Mouse (Mus musculus): Measurements from ENCODE around the gene Trim32.

The Trim32 gene

DNA sequence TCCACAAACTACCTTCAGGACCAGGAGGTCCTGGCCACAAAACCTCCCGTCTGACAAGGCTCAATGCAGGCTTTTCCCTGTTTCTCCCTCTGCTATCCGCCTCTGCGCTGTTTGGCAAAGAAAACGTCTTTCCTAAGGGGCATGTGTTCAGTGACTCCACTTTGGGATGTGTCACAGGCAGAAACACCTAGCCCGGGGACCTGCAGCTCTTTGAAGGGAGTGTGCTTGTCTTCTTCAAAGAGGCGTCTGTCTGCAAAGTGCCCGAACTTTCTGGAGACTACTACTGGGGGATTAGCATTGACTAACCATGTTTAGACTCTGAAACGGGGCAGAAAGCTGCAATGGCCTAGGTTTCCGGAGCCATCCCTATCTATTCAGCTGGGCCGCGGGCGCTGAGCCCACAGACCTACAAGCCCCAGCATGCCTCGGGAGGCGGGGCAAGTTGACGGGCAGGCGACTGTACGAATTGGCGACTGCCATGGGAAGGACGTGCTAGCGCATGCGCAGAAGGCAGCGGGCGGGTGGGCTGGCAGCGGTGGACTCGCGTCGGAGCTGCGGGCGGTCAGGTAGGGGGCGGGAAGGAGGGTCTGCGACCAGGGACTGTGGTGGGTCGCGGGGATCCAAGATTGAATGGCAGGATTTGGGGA, at the start of gene Trim32:
Gene Trim32 (plus strand): TSS at position 483 of the 647 bp plus-strand sequence.
- peak; percentile 88 for DNase-seq (ENCODE audit: low spot score)

DNA sequence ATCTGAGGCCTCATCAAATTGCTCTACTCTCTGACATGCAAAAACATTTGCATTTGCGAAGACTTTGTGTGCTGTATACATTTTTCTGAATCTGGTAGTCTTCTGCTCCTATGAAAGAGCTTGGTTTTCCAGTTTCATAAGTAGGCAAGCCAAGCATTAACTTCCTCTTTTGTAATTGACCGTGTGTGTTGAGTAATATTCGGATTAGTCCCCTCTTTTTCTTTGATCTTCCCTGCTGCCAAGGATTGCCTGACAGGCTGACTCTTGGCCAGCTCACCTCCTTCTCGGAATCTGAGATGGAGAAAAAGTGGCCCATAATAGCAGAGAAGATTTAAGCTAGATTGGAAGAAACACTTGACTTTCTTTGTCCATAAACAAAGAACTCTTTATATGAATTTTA, 39.3 kb upstream of the Trim32 start:
- DNase-seq (ENCODE audit: low spot score) = no peak

DNA sequence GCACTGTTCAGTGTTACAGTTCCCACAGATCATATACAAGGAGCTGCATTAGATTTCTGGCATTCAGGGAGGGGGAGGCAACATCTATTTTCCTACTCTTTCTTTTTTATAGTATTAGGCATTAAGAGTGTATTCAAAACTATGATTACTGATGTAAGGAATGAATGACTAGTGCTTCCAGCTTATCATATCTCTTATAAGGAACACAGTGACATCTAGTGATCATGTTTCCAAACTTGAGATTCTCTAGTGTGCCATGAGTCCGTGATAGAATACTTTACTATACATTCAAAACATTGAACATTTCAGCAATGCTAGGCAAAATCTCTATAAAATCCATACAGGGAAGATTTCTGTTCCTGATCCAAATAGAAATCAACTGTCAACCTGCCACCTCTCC, 24.5 kb upstream of the Trim32 start:
- no peak for DNase-seq (ENCODE audit: low spot score)

DNA sequence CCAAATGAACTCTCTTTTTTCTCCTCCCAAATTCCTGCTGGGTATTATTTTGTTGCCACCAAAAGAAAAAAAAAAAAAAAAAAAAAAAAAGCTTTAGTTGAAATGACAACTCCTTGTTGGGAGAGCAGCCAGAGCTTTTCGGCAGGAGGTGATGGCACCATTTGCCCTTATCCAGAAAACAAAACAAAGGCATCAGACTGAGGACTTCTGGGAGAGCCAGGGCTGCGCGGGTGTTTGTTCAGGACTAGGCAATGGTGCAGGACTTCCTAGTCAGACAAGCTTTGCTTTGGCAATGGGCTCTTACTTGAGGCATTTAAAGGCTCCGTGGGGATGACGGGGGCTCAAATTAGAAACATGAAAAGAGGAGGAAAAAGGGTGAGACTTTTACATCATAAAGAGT, 17.8 kb upstream of the Trim32 start:
- DNase-seq (ENCODE audit: low spot score) = no peak

DNA sequence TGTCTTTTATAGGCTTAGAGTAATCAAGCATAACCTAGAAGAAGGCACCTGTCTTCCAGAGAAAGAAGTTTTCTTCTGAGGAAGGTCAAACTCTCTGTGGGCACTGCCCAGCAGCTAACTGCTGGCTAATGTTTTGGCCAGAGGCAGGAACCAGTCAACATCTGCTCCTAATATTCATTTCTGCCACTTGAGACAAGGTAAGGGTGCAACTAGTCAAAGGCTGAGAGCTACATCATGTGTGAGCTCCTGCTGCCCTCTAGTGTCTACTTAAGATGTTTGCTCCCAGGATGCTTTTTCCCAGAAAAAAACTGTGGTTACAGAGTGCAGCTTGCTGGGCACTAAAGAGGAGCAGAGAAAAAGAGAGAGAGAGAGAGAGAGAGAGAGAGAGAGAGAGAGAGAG, 15.0 kb upstream of the Trim32 start:
- DNase-seq (ENCODE audit: low spot score) = no peak

DNA sequence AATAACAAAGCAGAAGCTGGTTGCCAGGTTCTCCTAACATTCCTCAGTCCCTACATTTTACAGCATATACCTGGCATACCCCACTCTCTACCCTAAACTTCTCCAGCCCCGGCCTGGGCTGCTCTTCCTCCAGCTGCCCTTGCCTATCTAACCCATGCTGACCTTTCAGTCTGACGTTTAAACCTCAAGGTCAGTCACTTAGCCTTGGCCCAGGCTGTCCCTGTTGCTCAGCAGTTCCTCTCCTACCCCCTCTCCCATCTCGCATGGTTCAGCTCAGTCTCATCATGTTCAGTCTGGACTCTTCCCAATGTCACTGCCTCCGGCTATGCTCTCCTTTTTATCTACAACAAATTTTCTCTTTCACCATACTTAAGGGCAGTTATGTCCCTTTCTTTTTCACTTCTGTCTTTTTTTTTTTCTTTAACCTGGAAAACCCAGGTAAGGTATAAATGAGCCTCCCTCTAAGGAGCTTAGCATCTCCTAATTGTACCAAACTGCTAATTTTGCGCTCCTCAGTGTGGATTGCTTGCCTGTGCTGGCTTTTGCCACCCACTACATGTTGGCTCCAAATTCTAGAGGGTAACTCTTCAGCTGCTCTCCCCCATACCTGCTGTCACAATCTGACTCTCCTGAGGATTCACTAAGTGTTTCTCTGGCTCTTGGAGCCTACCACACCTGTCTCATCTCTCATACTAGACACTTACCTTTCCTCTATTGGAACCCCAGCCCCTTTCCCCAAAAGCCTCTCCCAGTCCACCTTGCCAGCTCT, 10.0 kb upstream of the Trim32 start:
- DNase-seq (ENCODE audit: low spot score) = no peak

DNA sequence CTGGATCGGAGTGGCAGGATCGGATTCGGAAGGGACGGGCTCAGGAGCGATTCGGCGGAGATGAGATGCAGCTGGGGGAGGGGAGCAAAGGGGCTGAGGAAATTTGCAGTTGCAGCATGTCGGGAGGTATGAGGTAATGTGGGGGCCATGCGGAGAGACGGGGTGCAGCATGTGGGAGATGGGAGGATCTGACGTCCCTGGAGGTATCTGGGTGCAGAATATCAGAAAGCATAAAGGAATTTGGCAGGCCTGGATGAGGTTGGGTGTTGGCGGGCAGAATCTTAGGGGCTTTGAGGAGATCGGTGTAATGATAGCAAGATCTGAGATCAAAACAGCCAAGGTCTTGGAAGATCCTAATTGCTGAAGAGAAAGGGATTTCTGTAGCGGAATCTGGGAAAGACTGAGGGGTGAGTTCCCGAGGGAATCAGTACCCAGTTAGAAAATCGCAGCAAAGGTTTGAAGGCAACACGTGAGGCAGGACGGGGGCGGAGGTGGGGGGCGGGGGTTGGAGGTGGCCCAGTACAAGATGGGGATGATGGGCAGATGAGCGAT, 441 bp downstream of the Trim32 start:
- DNase-seq (ENCODE audit: low spot score) = no peak

DNA sequence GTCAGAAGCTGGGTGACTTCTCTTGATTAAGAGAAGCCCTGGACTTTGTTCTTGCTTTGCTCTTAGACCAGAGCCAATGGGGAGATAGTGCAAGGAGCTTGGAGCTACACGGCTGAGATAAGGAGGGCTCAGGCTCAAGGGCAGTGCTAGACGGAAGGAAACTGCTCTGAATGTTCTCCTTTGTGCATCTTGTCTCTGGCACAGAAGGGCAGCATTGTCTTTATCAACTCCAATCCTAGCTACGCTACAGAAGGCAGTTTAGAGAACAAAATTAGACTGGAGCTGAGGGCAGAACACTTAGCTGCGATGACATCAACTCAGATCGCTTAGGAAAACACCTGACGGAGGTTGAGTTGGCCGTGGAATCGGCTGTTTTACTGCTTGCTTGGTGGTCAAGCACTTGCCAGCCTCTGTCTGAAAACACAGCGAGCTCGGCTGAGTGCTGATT, 2.4 kb downstream of the Trim32 start:
- no peak for DNase-seq (ENCODE audit: low spot score)

DNA sequence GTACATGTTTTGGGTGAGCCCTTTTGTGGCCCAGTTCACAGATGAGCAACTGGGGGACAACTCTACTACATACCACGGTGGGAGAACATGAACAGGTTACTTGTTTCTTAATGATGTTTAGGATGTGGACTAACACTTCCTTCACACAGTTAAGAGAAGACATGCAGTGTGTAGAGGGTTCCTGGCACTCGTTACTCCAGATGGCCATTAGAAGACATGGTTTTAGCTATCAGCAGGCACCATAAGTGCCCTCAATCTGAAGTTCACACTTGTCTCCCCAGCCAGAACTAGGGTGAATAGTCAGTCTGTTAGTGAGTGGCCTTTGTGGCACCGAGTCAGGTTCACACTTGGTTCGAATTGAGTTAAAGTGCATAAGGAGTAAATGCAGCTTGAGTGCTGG, 3.3 kb downstream of the Trim32 start:
- DNase-seq (ENCODE audit: low spot score) = no peak

DNA sequence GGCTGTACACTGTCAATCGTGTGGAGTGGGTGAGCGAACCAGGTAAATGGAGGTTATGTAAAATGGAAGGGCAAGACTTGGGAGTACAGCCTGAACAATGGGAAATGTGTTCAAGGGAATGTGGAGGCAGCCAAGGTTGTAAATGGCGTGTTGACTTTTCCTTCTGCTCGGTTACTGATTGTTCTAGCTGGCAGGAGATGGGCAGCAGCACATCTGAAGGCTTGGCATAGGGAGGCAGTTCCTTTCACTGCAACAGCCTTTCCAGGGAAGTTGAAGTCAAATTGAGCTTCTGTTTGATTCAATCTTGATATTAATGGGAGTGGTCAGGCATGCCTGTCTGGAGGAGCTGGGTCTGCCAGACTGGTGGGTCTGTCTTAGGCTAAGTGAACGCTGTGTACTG, 5.5 kb downstream of the Trim32 start:
- DNase-seq (ENCODE audit: low spot score) = no peak

DNA sequence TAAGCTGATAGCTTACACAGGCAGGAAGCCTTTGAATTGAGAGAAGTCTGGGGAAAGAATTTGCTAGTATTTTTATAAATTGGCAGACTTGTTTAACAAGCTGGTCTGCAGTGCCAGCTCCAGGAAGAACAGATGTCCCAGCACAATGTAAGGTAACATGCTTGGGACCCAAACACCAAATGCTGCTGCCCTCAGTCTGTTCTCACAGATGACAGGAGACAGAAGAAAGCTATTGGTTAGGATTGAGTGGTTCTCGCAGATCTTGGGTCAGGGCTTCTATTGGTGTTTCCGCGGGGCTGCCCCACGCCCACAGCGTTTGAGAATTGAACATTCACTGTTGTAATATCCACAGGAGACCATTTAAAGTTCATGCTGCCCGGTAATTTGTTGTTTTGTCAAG, 6.1 kb downstream of the Trim32 start:
- DNase-seq (ENCODE audit: low spot score) = no peak

DNA sequence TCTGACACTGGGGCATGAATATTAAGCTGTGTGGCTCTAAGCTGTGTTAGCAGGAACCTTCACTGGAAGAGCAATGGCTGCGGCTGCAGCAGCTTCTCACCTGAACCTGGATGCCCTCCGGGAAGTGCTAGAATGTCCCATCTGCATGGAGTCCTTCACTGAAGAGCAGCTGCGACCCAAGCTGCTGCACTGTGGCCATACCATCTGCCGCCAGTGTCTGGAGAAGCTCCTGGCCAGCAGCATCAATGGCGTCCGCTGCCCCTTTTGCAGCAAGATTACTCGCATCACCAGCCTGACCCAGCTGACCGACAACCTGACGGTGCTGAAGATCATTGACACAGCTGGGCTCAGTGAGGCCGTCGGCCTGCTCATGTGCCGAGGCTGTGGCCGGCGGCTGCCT, 8.3 kb downstream of the Trim32 start:
- DNase-seq (ENCODE audit: low spot score) = no peak

DNA sequence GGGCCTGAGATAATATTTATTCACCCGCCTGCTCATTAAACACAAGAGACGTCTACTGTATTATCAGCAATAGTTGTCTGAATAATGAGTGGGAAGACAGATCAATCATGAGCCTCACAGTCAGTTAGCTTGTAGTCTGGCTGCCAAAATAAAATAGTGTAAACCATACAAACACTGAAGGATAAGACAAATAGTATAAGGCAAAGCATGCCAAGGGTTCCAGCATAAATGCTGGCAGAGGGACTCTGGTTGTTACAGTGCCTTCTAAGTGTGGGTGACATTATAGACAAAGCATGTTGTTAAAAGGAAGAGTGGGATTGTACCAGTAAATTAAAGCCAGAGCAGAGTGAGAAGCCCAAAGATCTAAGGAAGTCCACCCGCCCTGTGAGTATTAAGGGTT, 15.3 kb downstream of the Trim32 start:
- no peak for DNase-seq (ENCODE audit: low spot score)

DNA sequence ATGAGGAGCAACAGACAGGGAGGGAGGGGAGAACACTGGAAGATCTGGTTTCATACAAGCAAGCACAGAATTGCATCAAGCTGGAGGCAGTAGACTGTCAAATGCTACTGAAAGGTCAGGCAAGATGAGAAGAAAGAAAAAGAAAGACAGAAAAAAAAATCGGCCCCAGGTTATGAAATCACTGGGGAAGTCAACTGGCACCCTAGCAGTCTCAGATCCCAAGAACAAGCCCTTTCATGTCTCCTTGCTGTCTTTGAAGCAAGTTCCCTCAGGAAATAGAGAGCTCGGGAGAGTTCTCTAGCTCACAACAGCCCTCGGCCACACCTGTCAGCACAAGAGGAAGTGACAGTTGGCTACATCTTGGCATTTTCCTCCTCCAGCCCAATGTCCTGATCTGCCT, 33.4 kb downstream of the Trim32 start:
- DNase-seq (ENCODE audit: low spot score) = no peak

DNA sequence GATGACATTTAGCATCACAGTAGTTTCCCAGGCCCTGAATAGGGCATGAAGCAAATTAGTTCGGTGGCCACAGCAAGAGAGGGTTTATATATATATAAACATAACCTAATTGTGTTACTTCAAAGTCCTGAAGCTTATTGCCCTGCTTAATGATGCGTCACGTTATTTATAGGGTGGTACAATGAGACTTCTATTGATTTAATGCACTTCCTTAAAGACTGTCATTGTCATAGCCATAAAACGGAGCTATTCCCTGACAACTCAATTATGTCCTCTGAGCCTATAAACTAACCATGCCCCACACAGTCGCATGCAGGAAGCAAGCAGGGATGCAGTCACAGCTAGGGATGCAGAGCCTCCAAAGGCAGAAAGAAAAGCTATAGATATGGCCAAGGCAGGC, 37.8 kb downstream of the Trim32 start:
- DNase-seq (ENCODE audit: low spot score) = no peak

DNA sequence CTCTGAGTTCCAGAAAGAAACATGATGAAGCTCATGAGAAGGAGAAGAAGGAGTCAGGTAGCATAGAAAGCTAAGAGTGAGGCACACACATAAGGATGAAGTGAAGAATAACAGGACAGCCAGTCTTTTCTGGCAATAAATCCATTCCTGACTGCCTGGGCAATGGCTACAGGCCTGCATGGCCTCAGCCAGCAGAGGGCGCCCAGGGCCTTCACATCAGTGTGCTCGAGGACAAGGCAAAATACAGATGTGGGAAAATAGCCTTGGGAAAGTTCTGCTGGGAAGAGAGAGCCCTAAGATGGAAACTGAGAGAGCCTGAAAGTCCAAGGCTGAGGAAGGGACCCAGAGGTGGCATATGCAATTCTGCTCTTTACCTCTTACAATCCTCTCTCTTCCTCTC, 49.9 kb downstream of the Trim32 start:
- DNase-seq (ENCODE audit: low spot score) = peak; percentile 0

DNA sequence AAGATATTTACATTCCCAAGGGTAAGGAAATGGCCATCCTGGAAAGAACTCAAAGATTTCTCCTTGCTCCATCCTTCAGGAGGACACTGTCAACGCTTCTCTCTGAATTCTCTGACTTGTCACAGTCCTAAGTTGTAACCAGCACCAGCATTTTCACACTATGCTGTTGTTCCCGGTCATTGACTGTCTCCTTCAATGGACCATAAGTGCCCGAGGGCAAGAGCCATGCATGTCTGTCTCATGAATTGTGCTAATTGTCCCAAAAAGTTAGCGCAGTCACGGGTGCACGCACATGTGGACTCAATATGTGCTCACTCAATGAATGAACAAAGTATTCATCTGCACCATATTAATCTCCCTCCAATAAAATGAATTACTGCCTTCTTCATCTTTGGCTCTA, 58.4 kb downstream of the Trim32 start:
- no peak for DNase-seq (ENCODE audit: low spot score)

All from c-Kit-positive CD71-positive TER-119-positive erythroid progenitor cells, embryonic 14.5 days (primary cell).